Mouse (Mus musculus) neural tube, embryonic 10.5 days (tissue): ENCODE measurements around the gene Rps28.
"Not testable (repeated sequence)": the region's sequence is repeated elsewhere in the genome, so short reads cannot be mapped to it uniquely, and the experiment has no call there.

Experiments
- DNase-seq: peaks from one replicate; pipeline ENCODE4 v3.0.0-alpha.2; 2017; ENCODE audit warnings: low spot score; ENCODE audit errors: extremely low spot score

The Rps28 gene

DNA sequence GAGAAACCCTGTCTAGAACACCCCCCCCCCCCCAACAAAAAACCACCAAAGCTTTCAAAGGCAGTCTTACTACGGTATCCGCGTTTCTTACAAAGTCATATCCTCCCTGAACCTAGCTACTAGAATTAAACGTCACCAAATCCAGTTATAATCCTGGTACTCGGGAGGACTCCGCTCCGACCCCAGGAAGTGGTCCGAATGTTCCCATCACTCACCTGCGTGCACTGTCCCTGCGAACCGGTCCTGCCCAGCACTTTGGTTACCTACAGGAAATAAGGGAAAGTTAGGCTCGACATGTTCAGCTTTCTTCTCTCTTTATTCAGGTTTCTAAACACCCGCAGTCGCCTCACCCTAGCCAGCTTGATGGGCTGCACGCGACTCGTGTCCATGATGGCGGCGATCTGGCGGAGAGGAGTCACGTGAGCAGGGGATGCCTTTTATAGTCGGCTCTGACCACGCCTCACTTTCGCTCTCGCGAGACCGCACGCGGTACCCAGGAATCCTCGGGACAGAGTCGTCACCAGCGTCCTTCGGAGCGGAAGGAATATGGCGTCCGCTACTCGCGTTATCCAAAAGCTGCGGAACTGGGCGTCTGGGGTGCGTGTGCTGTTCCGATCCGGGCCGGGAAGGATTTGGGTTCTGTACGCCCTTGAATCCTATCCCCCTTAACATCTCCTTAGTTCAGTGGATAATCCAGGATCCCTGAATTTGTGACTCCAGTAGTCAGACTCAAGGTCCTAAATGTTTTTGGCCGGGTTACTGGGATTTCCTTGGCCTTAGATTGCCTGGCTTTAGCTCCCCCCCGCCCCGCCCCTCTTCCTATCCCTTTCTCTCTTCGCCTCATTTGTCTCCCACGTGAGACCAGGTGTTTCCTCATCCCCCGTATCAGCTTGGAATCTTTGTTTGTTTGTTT is at the start of gene Rps28, which contains the start of gene Ndufa7:
TSS of gene Rps28 (minus strand) at position 479 of the 913 bp plus-strand sequence.
TSS of gene Ndufa7 (plus strand) at position 489 of the 913 bp plus-strand sequence.
- DNase-seq, result peak; percentile 98

GRCm38 (mm10) chr17:33873537-33873936 is 49.2 kb upstream of the Rps28 start, which contains the start of gene Gm7029:
Gene Gm7029 (plus strand): TSS chr17:33873837.
- DNase-seq, result not testable (repeated sequence)

- DNase-seq, result peak; percentile 21
Observed at GRCm38 (mm10) chr17:33865330-33866030, 41.1 kb upstream of the Rps28 start.

DNA sequence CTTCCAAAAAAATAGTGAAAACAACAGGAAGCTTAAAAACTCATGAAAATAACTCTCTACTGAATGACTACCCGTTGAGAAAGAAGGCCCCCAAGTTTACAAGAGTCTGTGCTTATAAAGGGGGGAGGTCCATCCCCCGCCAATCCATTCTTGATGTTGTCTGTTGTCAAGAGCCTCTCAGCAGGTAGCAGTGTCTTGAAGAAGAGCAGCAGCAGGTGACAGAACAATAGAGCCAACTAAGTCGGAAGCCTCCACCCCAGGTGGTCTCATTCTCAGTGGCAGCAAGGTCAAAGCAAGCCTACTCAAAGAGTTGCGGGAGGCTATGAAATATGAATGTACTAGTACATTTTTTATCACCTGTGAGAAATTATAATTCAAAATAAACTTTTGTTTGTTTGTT is 33.5 kb upstream of the Rps28 start:
- DNase-seq, result no peak

DNA sequence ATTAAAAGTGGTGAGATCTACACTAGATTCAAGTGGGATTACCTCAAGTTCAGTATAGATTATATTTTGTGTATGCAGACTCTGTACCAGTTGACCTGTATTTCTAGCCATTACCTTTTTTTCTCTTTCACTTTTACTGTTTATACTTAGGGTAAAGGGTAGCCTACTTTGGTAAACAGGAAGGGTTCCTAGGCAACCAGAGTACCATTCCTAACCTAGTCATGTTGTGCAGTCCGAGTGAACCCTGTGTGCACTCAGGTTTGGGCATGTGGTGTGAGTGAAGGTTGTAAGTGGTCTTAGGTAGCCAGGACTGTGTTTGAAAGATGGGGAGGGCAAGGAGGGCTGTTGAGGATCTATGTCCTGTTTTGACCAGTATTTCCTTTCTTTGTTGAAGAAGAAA is 27.0 kb upstream of the Rps28 start:
- DNase-seq, result no peak

- DNase-seq, result no peak
Observed at GRCm38 (mm10) chr17:33848139-33848538, 23.8 kb upstream of the Rps28 start.

DNA sequence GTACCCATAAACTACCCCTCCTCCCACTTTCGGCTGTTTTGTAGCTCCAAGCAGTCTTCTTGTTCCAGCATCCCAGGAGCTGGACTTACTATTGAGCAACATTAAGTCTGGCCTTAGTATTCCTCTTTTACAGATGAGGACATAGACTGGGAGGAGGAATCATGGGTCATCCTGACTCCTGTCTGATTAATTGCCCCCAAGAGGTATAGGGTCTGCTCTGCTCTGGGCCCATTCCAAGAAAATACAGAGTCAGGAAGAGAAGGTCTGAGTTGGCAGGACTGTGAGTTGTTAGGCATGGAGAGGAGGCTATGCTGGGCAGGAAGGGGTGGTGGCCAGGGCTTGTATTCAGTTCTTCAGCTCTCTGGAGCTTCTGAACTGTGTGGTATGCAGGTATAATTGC is 19.8 kb upstream of the Rps28 start:
- DNase-seq, result no peak

GRCm38 (mm10) chr17:33842966-33843795 is 18.8 kb upstream of the Rps28 start, which contains the start of gene Cd320:
Gene Cd320 (plus strand): TSS chr17:33843091.
- DNase-seq, result peak; percentile 93

GRCm38 (mm10) chr17:33829561-33829960 is 5.2 kb upstream of the Rps28 start:
- DNase-seq, result no peak

DNA sequence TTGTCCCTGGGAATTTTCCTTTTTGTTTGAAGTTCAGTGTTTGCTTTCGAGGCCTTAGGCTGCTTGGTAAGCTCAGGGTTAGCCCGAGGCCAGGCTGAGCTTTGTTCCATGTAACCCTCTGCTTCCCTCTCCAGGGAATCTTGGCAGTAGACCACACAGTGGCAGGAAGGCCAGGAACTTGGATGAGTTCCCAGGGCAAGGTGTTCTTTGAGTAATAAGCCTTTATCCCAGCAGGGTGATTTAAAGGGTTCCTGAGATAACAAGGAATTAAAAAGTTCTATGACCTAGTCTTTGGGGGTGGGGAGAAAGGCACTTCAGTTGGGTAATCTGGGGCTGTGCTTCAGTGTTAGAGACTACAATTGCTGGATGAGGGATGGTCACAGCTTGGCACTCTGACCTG is 4.5 kb upstream of the Rps28 start:
- DNase-seq, result no peak

GRCm38 (mm10) chr17:33826850-33827249 is 2.5 kb upstream of the Rps28 start:
- DNase-seq, result peak; percentile 72

DNA sequence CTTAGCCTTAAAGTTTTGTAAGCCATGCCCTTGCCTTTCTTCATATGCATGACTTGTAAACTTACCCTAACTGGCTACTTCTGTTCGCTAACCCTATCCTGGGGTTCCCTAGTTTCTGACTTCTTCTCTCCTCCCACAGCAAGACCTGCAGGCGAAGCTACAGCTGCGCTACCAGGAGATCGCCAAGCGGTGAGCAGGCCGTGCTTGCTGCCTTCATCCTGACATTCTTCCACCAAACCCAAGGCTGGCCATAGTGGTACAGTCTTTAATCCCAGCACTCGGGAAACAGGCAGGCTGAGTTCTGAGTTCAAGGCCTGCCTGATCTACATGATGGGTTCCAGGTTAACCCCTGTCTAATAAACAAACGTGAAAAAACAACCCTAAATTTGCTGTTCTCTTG is 1.1 kb upstream of the Rps28 start:
- DNase-seq, result no peak

- not testable (repeated sequence) for DNase-seq
Observed at GRCm38 (mm10) chr17:33824997-33825330, 602 bp upstream of the Rps28 start.

GRCm38 (mm10) chr17:33823171-33823570 is 1.2 kb downstream of the Rps28 start:
- DNase-seq, result not testable (repeated sequence)

- no peak for DNase-seq
Observed at GRCm38 (mm10) chr17:33822436-33822959, 1.9 kb downstream of the Rps28 start.

DNA sequence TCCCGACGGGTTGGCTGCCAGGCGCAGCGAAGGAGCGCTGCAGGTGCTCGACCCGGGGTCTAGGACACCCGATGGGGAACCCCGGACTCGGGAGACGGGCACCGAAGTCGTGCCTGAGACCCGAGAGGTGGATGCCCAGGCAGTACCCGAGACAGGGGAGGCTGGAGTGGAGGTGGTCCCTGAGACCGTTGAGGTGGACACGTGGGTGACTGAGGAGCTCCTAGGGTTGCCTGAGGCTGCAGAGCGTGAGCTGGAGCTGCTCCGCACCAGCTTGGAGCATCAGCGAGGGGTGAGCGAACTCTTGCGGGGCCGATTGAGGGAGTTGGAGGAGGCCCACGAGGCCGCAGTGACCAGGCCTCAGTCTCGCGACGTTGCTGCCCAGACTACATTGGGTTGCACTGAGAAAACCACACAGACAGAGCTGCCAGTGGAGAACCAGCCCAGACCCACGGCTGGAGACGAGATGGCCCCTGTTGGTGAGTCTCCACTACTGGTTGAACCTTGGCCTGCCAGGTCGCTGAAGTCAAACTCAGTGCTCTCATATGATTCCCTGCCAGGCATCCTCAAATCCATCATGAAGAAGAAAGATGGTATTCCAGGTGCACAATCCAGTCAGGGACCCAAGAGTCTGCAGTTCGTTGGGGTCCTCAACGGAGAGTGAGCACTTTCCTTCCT is 6.3 kb downstream of the Rps28 start:
- no peak for DNase-seq

DNA sequence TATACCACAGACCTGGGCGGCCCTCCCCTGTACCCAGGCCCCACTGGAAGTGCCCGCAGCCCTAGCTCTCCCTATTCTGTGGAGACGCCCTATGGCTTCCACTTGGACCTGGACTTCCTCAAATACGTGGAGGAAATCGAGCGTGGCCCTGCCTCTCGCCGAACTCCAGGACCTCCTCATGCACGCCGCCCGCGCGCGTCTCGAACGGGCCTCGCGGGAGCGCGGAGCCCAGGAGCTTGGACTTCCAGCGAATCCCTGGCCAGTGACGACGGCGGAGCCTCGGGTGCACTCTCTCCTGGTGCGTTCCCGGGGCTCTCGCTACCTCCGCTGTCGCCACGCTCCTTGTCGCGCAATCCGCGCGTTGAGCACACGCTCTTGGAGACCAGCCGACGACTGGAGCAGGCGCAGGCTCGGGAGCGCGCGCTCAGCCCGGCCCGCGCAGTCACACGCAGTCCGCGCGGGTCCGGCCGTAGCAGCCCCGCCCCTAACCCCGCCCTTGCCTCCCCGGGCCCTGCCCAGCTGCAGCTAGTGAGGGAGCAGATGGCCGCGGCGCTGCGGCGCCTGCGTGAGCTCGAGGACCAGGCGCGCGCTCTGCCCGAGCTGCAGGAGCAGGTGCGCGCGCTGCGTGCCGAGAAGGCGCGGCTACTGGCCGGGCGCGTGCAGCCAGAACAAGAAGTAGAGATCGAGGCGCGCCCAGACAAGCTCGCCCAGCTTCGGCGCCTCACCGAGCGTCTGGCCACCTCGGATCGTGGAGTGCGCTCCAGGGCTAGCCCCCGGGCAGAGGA is 7.0 kb downstream of the Rps28 start:
- peak; percentile 94 for DNase-seq

- DNase-seq, result no peak
Observed at GRCm38 (mm10) chr17:33816612-33817011, 7.8 kb downstream of the Rps28 start.

- no peak for DNase-seq
Observed at GRCm38 (mm10) chr17:33815399-33815798, 9.0 kb downstream of the Rps28 start.

DNA sequence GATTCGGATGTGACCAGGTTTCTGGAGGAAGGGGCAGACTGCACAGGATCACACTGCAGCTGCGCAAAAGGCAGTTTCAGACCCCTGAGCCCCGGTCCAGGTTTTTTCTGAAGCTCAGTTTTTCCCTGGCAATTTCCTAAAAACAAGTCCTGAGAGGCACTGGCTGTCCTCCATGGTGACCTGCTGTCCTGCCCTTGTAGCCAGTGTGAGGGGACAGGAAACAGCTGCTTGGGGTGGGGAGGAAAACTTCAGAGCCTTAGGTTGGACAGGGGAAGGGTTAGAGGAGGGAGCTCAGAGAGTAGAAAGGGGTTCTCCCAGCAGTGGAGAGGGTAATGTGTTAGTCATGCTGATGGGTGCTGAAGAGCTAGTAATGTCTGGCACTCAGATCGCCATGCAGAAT is 11.4 kb downstream of the Rps28 start:
- no peak for DNase-seq
